In genomic region chr8:102443006-102443405, GRCm38 (mm10) we compare ENCODE assay signal across 23 mouse cellular contexts.
DNase-seq lines count a peak whose midpoint lies in the region; ATAC-seq and TF ChIP-seq lines count a peak whose summit lies in the region.
"Had no signal": no experiment of that assay in that cellular context is flagged by ENCODE, and none has a peak within 500 bp of the region (broad histone marks: within the 10 kb centered on the region; RNA-seq: fewer than 3 reads in every experiment).

No protein-coding gene starts in this region.

- no peaks in the 10 kb centered on the region for H3K4me1 ChIP-seq in lung, embryonic 14.5 days (ENCODE audit: insufficient read depth)
- H3K4me1 ChIP-seq in lung, adult 2 months (ENCODE audit: control insufficient read depth, insufficient read depth, low read length), result no peaks in the 10 kb centered on the region
- H3K4me1 ChIP-seq in midbrain, embryonic 11.5 days (ENCODE audit: control insufficient read depth, insufficient read depth, low read length), result no peaks in the 10 kb centered on the region
- H3K4me1 ChIP-seq in midbrain, embryonic 15.5 days, result no peaks in the 10 kb centered on the region
- H3K4me1 ChIP-seq in forebrain, postnatal 0 days (ENCODE audit: insufficient read depth), result no peaks in the 10 kb centered on the region
- H3K4me1 ChIP-seq: embryonic facial prominence, embryonic 12.5 days; embryonic facial prominence, embryonic 15.5 days; heart, embryonic 10.5 days; heart, embryonic 13.5 days had no signal

- ATAC-seq in lung, embryonic 14.5 days (ENCODE audit: insufficient read depth), result no peak
- ATAC-seq in midbrain, embryonic 11.5 days (ENCODE audit: low FRiP score), result no peak
- no peak for ATAC-seq in midbrain, embryonic 15.5 days (replicated peaks)
- ATAC-seq in forebrain, postnatal 0 days, result no peak
- ATAC-seq: hindbrain, postnatal 0 days; inflammation-experienced regulatory T-cells, adult 6 months had no signal

- 64% methylated on average over 4 of the region's 4 CpGs for WGBS in lung, embryonic 14.5 days
- WGBS in lung, adult 2 months, result 65% methylated on average over 4 of the region's 4 CpGs
- 94% methylated on average over 4 of the region's 4 CpGs for WGBS in midbrain, embryonic 11.5 days
- 90% methylated on average over 4 of the region's 4 CpGs for WGBS in midbrain, embryonic 15.5 days
- 92% methylated on average over 4 of the region's 4 CpGs for WGBS in forebrain, postnatal 0 days

- H3K27ac ChIP-seq in lung, embryonic 14.5 days (ENCODE audit: low read depth), result no peak overlapping the region
- H3K27ac ChIP-seq in midbrain, embryonic 11.5 days (ENCODE audit: low read depth, low read length), result no peak overlapping the region
- H3K27ac ChIP-seq in midbrain, embryonic 15.5 days, result no peak overlapping the region
- H3K27ac ChIP-seq in forebrain, postnatal 0 days (ENCODE audit: low read depth, low read length), result no peak overlapping the region
- H3K27ac ChIP-seq: embryonic facial prominence, embryonic 12.5 days; embryonic facial prominence, embryonic 15.5 days; heart, adult 2 months; heart, embryonic 10.5 days; heart, embryonic 13.5 days; hindbrain, embryonic 14.5 days; hindbrain, postnatal 0 days had no signal

- H3K9me3 ChIP-seq in lung, embryonic 14.5 days (ENCODE audit: low read depth, low read length), result no peaks in the 10 kb centered on the region
- no peaks in the 10 kb centered on the region for H3K9me3 ChIP-seq in midbrain, embryonic 11.5 days (ENCODE audit: control insufficient read depth, low read length)
- H3K9me3 ChIP-seq in midbrain, embryonic 15.5 days, result no peaks in the 10 kb centered on the region
- H3K9me3 ChIP-seq in forebrain, postnatal 0 days (ENCODE audit: low read length), result no peaks in the 10 kb centered on the region
- H3K9me3 ChIP-seq: embryonic facial prominence, embryonic 12.5 days; embryonic facial prominence, embryonic 15.5 days; heart, embryonic 10.5 days; heart, embryonic 13.5 days had no signal

- no peak for TF ChIP-seq CTCF in lung, embryonic 14.5 days (IDR thresholded peaks at IDR 0.05; ENCODE audit: low read depth)
- no peak for TF ChIP-seq CTCF in lung, adult 2 months (IDR thresholded peaks at IDR 0.05; ENCODE audit: insufficient read depth, low read length)
- no peak for TF ChIP-seq CTCF in forebrain, postnatal 0 days (IDR thresholded peaks at IDR 0.05; ENCODE audit: low read depth)

- peak; percentile 8 for DNase-seq in lung, embryonic 14.5 days
- no peak for DNase-seq in lung, adult 2 months
- peak; percentile 45 for DNase-seq in midbrain, embryonic 11.5 days (ENCODE audit: low spot score, missing footprints)
- DNase-seq in Muller cell, postnatal 12 days (ENCODE audit: inconsistent ontology term), result peak; percentile 77
- no peak for DNase-seq in forebrain, postnatal 0 days
- DNase-seq: adrenal gland, adult 8-10 months; adrenal gland, postnatal 25 days; cerebellum, adult 18-20 months; cerebellum, adult 9-10 months; cerebellum, postnatal 14 days; gastrocnemius, postnatal 10 days; gastrocnemius, postnatal 36 days; heart, adult 2 months; heart, postnatal 14 days; heart, postnatal 4 days had no signal

- no peak for TF ChIP-seq POLR2A in lung, adult 2 months (IDR thresholded peaks at IDR 0.05; ENCODE audit: borderline replicate concordance, extremely low read depth, low read depth, low read length)

- no peak overlapping the region for H3K9ac ChIP-seq in lung, embryonic 14.5 days
- no peak overlapping the region for H3K9ac ChIP-seq in midbrain, embryonic 11.5 days (ENCODE audit: low read length)
- H3K9ac ChIP-seq in midbrain, embryonic 15.5 days, result no peak overlapping the region
- H3K9ac ChIP-seq in forebrain, postnatal 0 days, result no peak overlapping the region
- H3K9ac ChIP-seq: embryonic facial prominence, embryonic 12.5 days; embryonic facial prominence, embryonic 15.5 days; heart, embryonic 13.5 days; hindbrain, embryonic 14.5 days had no signal

- H3K36me3 ChIP-seq in lung, embryonic 14.5 days (ENCODE audit: insufficient read depth), result no peaks in the 10 kb centered on the region
- H3K36me3 ChIP-seq in midbrain, embryonic 11.5 days (ENCODE audit: control insufficient read depth, insufficient read depth, low read length), result no peaks in the 10 kb centered on the region
- no peaks in the 10 kb centered on the region for H3K36me3 ChIP-seq in midbrain, embryonic 15.5 days (replicated peaks)
- H3K36me3 ChIP-seq in forebrain, postnatal 0 days (ENCODE audit: insufficient read depth), result no peaks in the 10 kb centered on the region
- H3K36me3 ChIP-seq: embryonic facial prominence, embryonic 12.5 days; embryonic facial prominence, embryonic 15.5 days; heart, embryonic 10.5 days; heart, embryonic 13.5 days had no signal

- H3K4me3 ChIP-seq in lung, embryonic 14.5 days (ENCODE audit: low read depth, low read length), result no peak overlapping the region
- no peak overlapping the region for H3K4me3 ChIP-seq in lung, adult 2 months (replicated peaks; ENCODE audit: extremely low read depth, low read depth, low read length)
- H3K4me3 ChIP-seq in midbrain, embryonic 11.5 days (ENCODE audit: low read depth, low read length), result no peak overlapping the region
- H3K4me3 ChIP-seq in midbrain, embryonic 15.5 days, result no peak overlapping the region
- no peak overlapping the region for H3K4me3 ChIP-seq in forebrain, postnatal 0 days (ENCODE audit: low read depth, low read length)
- H3K4me3 ChIP-seq: embryonic facial prominence, embryonic 12.5 days; embryonic facial prominence, embryonic 15.5 days; heart, adult 2 months; heart, embryonic 10.5 days; heart, embryonic 13.5 days had no signal

- no peak overlapping the region for H3K4me2 ChIP-seq in lung, embryonic 14.5 days
- no peak overlapping the region for H3K4me2 ChIP-seq in midbrain, embryonic 11.5 days
- no peak overlapping the region for H3K4me2 ChIP-seq in midbrain, embryonic 15.5 days
- H3K4me2 ChIP-seq in forebrain, postnatal 0 days (ENCODE audit: low read depth), result no peak overlapping the region
- H3K4me2 ChIP-seq: embryonic facial prominence, embryonic 12.5 days; embryonic facial prominence, embryonic 15.5 days; heart, embryonic 13.5 days; hindbrain, embryonic 14.5 days had no signal

- H3K27me3 ChIP-seq in lung, embryonic 14.5 days (ENCODE audit: insufficient read depth, low read length), result no peaks in the 10 kb centered on the region
- no peaks in the 10 kb centered on the region for H3K27me3 ChIP-seq in midbrain, embryonic 11.5 days (ENCODE audit: control insufficient read depth, insufficient read depth, low read length)
- no peaks in the 10 kb centered on the region for H3K27me3 ChIP-seq in midbrain, embryonic 15.5 days (replicated peaks)
- H3K27me3 ChIP-seq in forebrain, postnatal 0 days (ENCODE audit: insufficient read depth, low read length), result no peaks in the 10 kb centered on the region
- H3K27me3 ChIP-seq: embryonic facial prominence, embryonic 12.5 days; embryonic facial prominence, embryonic 15.5 days; heart, embryonic 13.5 days had no signal

Comparison
In these comparisons a context has a peak if more than half of its experiments do, and no peak if none do; other contexts are left out.
1. DNase-seq: peak in lung, embryonic 14.5 days (single experiment), midbrain, embryonic 11.5 days (single experiment) and Muller cell, postnatal 12 days (single experiment); none in lung, adult 2 months (single experiment) and forebrain, postnatal 0 days (single experiment).